Mouse (Mus musculus): ENCODE results near the gene Stk24.

DNA sequence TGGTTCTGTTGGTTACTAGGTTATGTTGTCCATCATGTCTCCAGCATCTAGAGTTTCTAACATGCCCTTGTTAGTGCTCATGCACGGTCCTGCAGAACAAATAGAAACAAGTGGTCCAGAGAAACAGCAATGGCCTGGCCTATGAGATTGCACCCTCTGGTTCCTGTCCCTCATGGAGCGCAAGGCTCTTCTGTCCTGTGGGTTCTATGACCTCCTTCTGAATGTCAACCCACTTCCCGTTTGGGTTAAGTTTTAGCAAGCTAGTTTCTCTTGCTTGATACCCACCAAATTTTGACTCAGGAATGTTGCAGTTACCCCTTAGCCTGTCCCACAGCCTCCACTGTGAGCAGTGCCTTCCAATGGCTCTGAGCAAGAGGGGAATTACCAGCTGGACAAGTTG, 29.1 kb upstream of the Stk24 start:
- TF ChIP-seq CTCF (IDR thresholded peaks at IDR 0.05) (no peak), EP300 (IDR thresholded peaks at IDR 0.05) (no peak)
